Mouse (Mus musculus) MEL (cell line): ENCODE data around the gene Nxnl1. TPM values are rescaled to one million over a fixed set of nuclear protein-coding genes. Genes with fewer than 3 reads are reported as not detected.

Source experiments
- DNase-seq: peaks from one replicate; pipeline ENCODE4 v3.0.0; 2011; ENCODE audit warnings: low read depth, low spot score
- H3K27ac ChIP-seq: 2 replicates; pipeline ENCODE4 v1.5.1; 2012; ENCODE audit warnings: low read depth, mild to moderate bottlenecking, control low read depth, low read length, moderate library complexity; ENCODE audit not compliant: control insufficient read depth
- H3K27me3 ChIP-seq, 2 experiments: fragments of 150-350 bp in 1 of 2; sonication (generic) in 1 of 2; 2 replicates each; pipeline ENCODE4 v1.6.1; 2012; ENCODE audit warnings: low read length in 2 of 2, mild to moderate bottlenecking in 2 of 2, improper control_type of control experiment in 1 of 2, moderate library complexity in 1 of 2; ENCODE audit not compliant: insufficient read depth in 2 of 2, control insufficient read depth in 1 of 2
- H3K36me3 ChIP-seq, 2 experiments: 2 replicates each; pipeline ENCODE4 v1.6.1; 2012 to 2014; ENCODE audit warnings: low read length in 2 of 2, improper control_type of control experiment in 1 of 2, inconsistent platforms in 1 of 2, mild to moderate bottlenecking in 1 of 2; ENCODE audit not compliant: insufficient read depth in 2 of 2, control insufficient read depth in 1 of 2
- H3K4me1 ChIP-seq, 2 experiments: fragments of 150-350 bp in 1 of 2; sonication (generic) in 1 of 2; 2 replicates each; pipeline ENCODE4 v1.6.1; 2012; ENCODE audit warnings: low read length in 2 of 2, improper control_type of control experiment in 1 of 2, mild to moderate bottlenecking in 1 of 2; ENCODE audit not compliant: insufficient read depth in 2 of 2, control insufficient read depth in 1 of 2
- H3K4me3 ChIP-seq, 2 experiments: fragments of 150-350 bp in 1 of 2; sonication (generic) in 1 of 2; 2 replicates each; pipeline ENCODE4 v1.5.1; 2012; ENCODE audit warnings: low read depth in 2 of 2, low read length in 2 of 2, mild to moderate bottlenecking in 2 of 2, moderate library complexity in 2 of 2, control low read depth in 1 of 2, improper control_type of control experiment in 1 of 2; ENCODE audit not compliant: control insufficient read depth in 1 of 2, insufficient read depth in 1 of 2
- H3K79me2 ChIP-seq: 2 replicates; pipeline ENCODE4 v1.6.1; 2012; ENCODE audit warnings: mild to moderate bottlenecking, low read length, moderate library complexity; ENCODE audit not compliant: control insufficient read depth, poor library complexity, insufficient read depth
- H3K9ac ChIP-seq: 2 replicates; pipeline ENCODE4 v1.6.1; 2012; ENCODE audit warnings: low read depth, mild to moderate bottlenecking, control low read depth, low read length, moderate library complexity; ENCODE audit not compliant: control insufficient read depth, poor library complexity, severe bottlenecking
- H3K9me3 ChIP-seq: fragments of 150-350 bp; sonication (generic); replicated peaks from 2 replicates; pipeline ENCODE4 v1.6.1; 2012; ENCODE audit warnings: mild to moderate bottlenecking, low read length, improper control_type of control experiment, moderate library complexity; ENCODE audit not compliant: insufficient read depth
- CHD1 ChIP-seq: IDR thresholded peaks from 2 replicates; pipeline ENCODE4 v1.6.1; 2012; ENCODE audit warnings: low read depth, mild to moderate bottlenecking, inconsistent platforms, low read length, improper control_type of control experiment
- CTCF ChIP-seq, 3 experiments: IDR thresholded peaks in 2 of 3; conservative IDR thresholded peaks in 1 of 3; 2 replicates each; pipeline ENCODE4 v1.5.1; 2011 to 2012; ENCODE audit warnings: low read length in 3 of 3, low read depth in 2 of 3, mild to moderate bottlenecking in 2 of 3, improper control_type of control experiment in 1 of 3, inconsistent platforms in 1 of 3, mixed read lengths in 1 of 3, moderate library complexity in 1 of 3; ENCODE audit not compliant: control insufficient read depth in 1 of 3, insufficient read depth in 1 of 3, poor library complexity in 1 of 3, severe bottlenecking in 1 of 3
- EP300 ChIP-seq, 2 experiments: IDR thresholded peaks; 2 replicates each; pipeline ENCODE4 v1.6.1; 2011; ENCODE audit warnings: improper control_type of control experiment in 2 of 2, low read length in 2 of 2, low read depth in 1 of 2, mild to moderate bottlenecking in 1 of 2
- ETS1 ChIP-seq: IDR thresholded peaks from 2 replicates; pipeline ENCODE4 v1.6.1; 2012; ENCODE audit warnings: low read depth, mild to moderate bottlenecking, inconsistent platforms, low read length, improper control_type of control experiment, moderate library complexity
- GABPA ChIP-seq: IDR thresholded peaks from 2 replicates; pipeline ENCODE4 v1.6.1; 2012; ENCODE audit warnings: low read depth, mild to moderate bottlenecking, inconsistent platforms, low read length, improper control_type of control experiment, moderate library complexity
- JUND ChIP-seq: IDR thresholded peaks from 2 replicates; pipeline ENCODE4 v1.6.1; 2011; ENCODE audit warnings: low read depth, mild to moderate bottlenecking, improper control_type of control experiment, low read length
- MAFK ChIP-seq: IDR thresholded peaks from 2 replicates; pipeline ENCODE4 v1.6.1; 2011; ENCODE audit warnings: low read depth, mild to moderate bottlenecking, low read length, improper control_type of control experiment, borderline replicate concordance
- MAZ ChIP-seq: IDR thresholded peaks from 2 replicates; pipeline ENCODE4 v1.6.1; 2012; ENCODE audit warnings: low read depth, mild to moderate bottlenecking, inconsistent platforms, low read length, improper control_type of control experiment
- MYC ChIP-seq: IDR thresholded peaks from 2 replicates; pipeline ENCODE4 v1.6.1; 2011; ENCODE audit warnings: low read depth, mild to moderate bottlenecking, low read length, improper control_type of control experiment, moderate library complexity
- NRF1 ChIP-seq: IDR thresholded peaks from 2 replicates; pipeline ENCODE4 v1.6.1; 2014; ENCODE audit warnings: low read depth, mild to moderate bottlenecking, inconsistent platforms, low read length, improper control_type of control experiment, moderate library complexity; ENCODE audit not compliant: poor library complexity, insufficient read depth, severe bottlenecking
- POLR2A ChIP-seq, 2 experiments: IDR thresholded peaks; 2 replicates each; pipeline ENCODE4 v1.6.1; 2011 to 2012; ENCODE audit warnings: low read length in 2 of 2, mild to moderate bottlenecking in 2 of 2, control low read depth in 1 of 2, improper control_type of control experiment in 1 of 2, low read depth in 1 of 2, moderate library complexity in 1 of 2; ENCODE audit not compliant: control insufficient read depth in 1 of 2, insufficient read depth in 1 of 2, poor library complexity in 1 of 2
- POLR2AphosphoS2 ChIP-seq: IDR thresholded peaks from 2 replicates; pipeline ENCODE4 v1.6.1; 2011; ENCODE audit warnings: low read length, improper control_type of control experiment
- RAD21 ChIP-seq: IDR thresholded peaks from 2 replicates; pipeline ENCODE4 v1.6.1; 2011; ENCODE audit warnings: mild to moderate bottlenecking, low read depth, low read length, improper control_type of control experiment
- RCOR1 ChIP-seq: IDR thresholded peaks from 2 replicates; pipeline ENCODE4 v1.6.1; 2012; ENCODE audit warnings: low read depth, mild to moderate bottlenecking, inconsistent platforms, low read length, improper control_type of control experiment
- SIN3A ChIP-seq: IDR thresholded peaks from 2 replicates; pipeline ENCODE4 v1.6.1; 2012; ENCODE audit warnings: low read length, improper control_type of control experiment, inconsistent platforms
- SMC3 ChIP-seq: IDR thresholded peaks from 2 replicates; pipeline ENCODE4 v1.6.1; 2011; ENCODE audit warnings: low read depth, low read length, improper control_type of control experiment
- TAL1 ChIP-seq: IDR thresholded peaks from 2 replicates; pipeline ENCODE4 v1.6.1; 2012; ENCODE audit warnings: mild to moderate bottlenecking, inconsistent platforms, low read length, moderate library complexity, mixed read lengths
- TBP ChIP-seq: IDR thresholded peaks from 2 replicates; pipeline ENCODE4 v1.8.0; 2011; ENCODE audit warnings: low read depth, low read length, improper control_type of control experiment
- UBTF ChIP-seq: IDR thresholded peaks from 2 replicates; pipeline ENCODE4 v1.6.1; 2012; ENCODE audit warnings: low read depth, mild to moderate bottlenecking, inconsistent platforms, low read length, improper control_type of control experiment, moderate library complexity, borderline replicate concordance; ENCODE audit not compliant: insufficient read depth
- USF1 ChIP-seq: IDR thresholded peaks from 2 replicates; pipeline ENCODE4 v1.6.1; 2014; ENCODE audit warnings: low read depth, mild to moderate bottlenecking, inconsistent platforms, low read length, improper control_type of control experiment, moderate library complexity
- USF2 ChIP-seq, 2 experiments: IDR thresholded peaks; 2 replicates each; pipeline ENCODE4 v1.6.1; 2011 to 2012; ENCODE audit warnings: improper control_type of control experiment in 2 of 2, low read length in 2 of 2, borderline replicate concordance in 1 of 2, inconsistent platforms in 1 of 2, low read depth in 1 of 2, mild to moderate bottlenecking in 1 of 2; ENCODE audit not compliant: insufficient read depth in 1 of 2
- ZC3H11A ChIP-seq: IDR thresholded peaks from 2 replicates; pipeline ENCODE4 v1.6.1; 2012; ENCODE audit warnings: low read depth, mild to moderate bottlenecking, inconsistent platforms, low read length, improper control_type of control experiment
- ZMIZ1 ChIP-seq: IDR thresholded peaks from 2 replicates; pipeline ENCODE4 v1.6.1; 2012; ENCODE audit warnings: low read depth, mild to moderate bottlenecking, inconsistent platforms, low read length, improper control_type of control experiment, moderate library complexity
- ZNF384 ChIP-seq: IDR thresholded peaks from 2 replicates; pipeline ENCODE4 v1.6.1; 2012; ENCODE audit warnings: low read depth, mild to moderate bottlenecking, inconsistent platforms, low read length, improper control_type of control experiment
- polyA plus RNA-seq, 2 experiments: library from polyadenylated mRNA; stranded (reverse) in 1 of 2; unstranded in 1 of 2; fragments of >175 nt in 1 of 2; fragments of >200 nt in 1 of 2; gene quantifications; 2 replicates each; pipeline versions ENCODE4 v1.2.1 to v1.2.4; 2012; ENCODE audit warnings: low replicate concordance in 2 of 2, low read depth in 1 of 2; ENCODE audit not compliant: insufficient read length in 2 of 2, insufficient read depth in 1 of 2, missing spikeins in 1 of 2
- total RNA-seq: library from RNA; depleted of rRNA; stranded (reverse); fragments of 300-350 nt; gene quantifications from 2 replicates; pipeline ENCODE4 v1.2.3, GENCODE M21; 2012

Gene Nxnl1
- total and polyA plus RNA-seq, 3 experiments: 0.04 to 1.2 TPM; not detected in 1

DNA sequence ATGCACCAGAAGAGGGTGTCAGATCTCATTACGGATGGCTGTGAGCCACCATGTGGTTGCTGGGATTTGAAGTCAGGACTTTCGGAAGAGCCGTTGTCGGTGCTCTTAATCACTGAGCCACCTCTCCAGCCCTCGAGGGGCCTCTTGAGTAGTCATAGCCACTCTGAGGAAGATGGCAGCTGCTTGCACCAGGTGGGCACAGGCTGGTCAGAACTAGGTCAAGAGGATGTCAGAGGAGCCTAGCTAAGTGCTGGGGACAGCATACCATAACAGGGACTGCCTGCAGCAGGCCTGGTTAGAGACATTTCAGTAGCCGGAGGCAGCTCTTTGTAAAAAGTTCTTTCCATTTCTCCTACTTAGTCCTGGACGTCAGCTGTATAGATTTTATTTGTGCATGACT lies 15.6 kb downstream of the Nxnl1 start:
- DNase-seq: no peak
- Histone ChIP-seq H3K4me1 (peaks cover 5 to 23% of the 10 kb centered on the region in 2 experiments), H3K9ac (no peak overlapping the region), H3K9me3 (no peaks in the 10 kb centered on the region), H3K79me2 (no peaks in the 10 kb centered on the region), H3K27me3 (no peaks in the 10 kb centered on the region), H3K27ac (no peak overlapping the region), H3K36me3 (peaks cover 0 to 8% of the 10 kb centered on the region in 2 experiments; a peak in 2 of 4 replicates), H3K4me3 (no peak overlapping the region)
- no peak for TF ChIP-seq CTCF (IDR thresholded peaks at IDR 0.05 in 2 of 3, conservative IDR thresholded peaks at IDR 0.05 in 1 of 3; ENCODE audit: control insufficient read depth in 1 of 3, insufficient read depth in 1 of 3, low read depth in 2 of 3, low read length in 3 of 3, poor library complexity in 1 of 3, severe bottlenecking in 1 of 3)
- no peak for TF ChIP-seq UBTF
- TF ChIP-seq POLR2AphosphoS2: no peak
- TF ChIP-seq SMC3: no peak
- TF ChIP-seq RCOR1: no peak
- no peak for TF ChIP-seq EP300 (IDR thresholded peaks at IDR 0.05; ENCODE audit: low read depth in 1 of 2, low read length in 2 of 2)
- TF ChIP-seq NRF1: no peak
- no peak for TF ChIP-seq ZC3H11A
- TF ChIP-seq USF2 (IDR thresholded peaks at IDR 0.05; ENCODE audit: borderline replicate concordance in 1 of 2, insufficient read depth in 1 of 2, low read depth in 1 of 2, low read length in 2 of 2): no peak

DNA sequence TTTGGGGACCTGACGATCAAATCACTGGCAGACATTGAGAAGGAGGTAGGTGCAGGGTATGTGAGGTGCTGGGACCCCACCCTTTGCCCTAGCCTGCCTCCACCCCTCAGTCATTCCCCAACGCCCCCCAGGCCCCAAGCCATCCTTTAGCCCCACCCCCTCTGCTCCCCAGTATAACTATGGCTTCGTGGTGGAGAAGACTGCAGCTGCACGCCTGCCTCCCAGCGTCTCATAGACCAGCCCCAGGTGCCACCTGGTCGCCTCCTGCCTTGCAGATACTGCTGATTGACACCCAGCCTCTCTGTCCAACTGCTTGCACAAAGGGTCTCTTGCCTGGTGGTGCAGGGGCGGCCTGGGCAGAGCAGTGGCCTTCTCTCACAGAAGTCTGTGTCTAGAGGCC lies 18.8 kb downstream of the Nxnl1 start:
- TF ChIP-seq GABPA (no peak), ETS1 (no peak), RCOR1 (no peak), USF1 (no peak), USF2 (IDR thresholded peaks at IDR 0.05; ENCODE audit: borderline replicate concordance in 1 of 2, insufficient read depth in 1 of 2, low read depth in 1 of 2, low read length in 2 of 2) (no peak), UBTF (no peak), JUND (no peak), ZMIZ1 (no peak), ZNF384 (no peak), MAZ (no peak), TAL1 (no peak), TBP (no peak), CHD1 (no peak), CTCF (IDR thresholded peaks at IDR 0.05 in 2 of 3, conservative IDR thresholded peaks at IDR 0.05 in 1 of 3; ENCODE audit: control insufficient read depth in 1 of 3, insufficient read depth in 1 of 3, low read depth in 2 of 3, low read length in 3 of 3, poor library complexity in 1 of 3, severe bottlenecking in 1 of 3) (no peak), POLR2A (IDR thresholded peaks at IDR 0.05; ENCODE audit: control insufficient read depth in 1 of 2, insufficient read depth in 1 of 2, low read depth in 1 of 2, low read length in 2 of 2, poor library complexity in 1 of 2) (no peak), RAD21 (no peak), SIN3A (no peak), MYC (no peak), MAFK (no peak)
- no peaks in the 10 kb centered on the region for H3K27me3 ChIP-seq
- H3K9me3 ChIP-seq: no peaks in the 10 kb centered on the region
- H3K4me1 ChIP-seq: 0 out of 4 replicates have a peak, but pooled peaks cover 0 to 5% of the 10 kb centered on the region in 2 experiments
- DNase-seq: no peak
- H3K27ac ChIP-seq: no peak overlapping the region
- H3K9ac ChIP-seq: no peak overlapping the region
- H3K79me2 ChIP-seq: 0 out of 2 replicates have a peak, but pooled peaks cover 6% of the 10 kb centered on the region
- no peaks in the 10 kb centered on the region for H3K36me3 ChIP-seq
- H3K4me3 ChIP-seq: no peak overlapping the region
